26 mouse cellular contexts compared by ENCODE assay signal in the genomic region with DNA sequence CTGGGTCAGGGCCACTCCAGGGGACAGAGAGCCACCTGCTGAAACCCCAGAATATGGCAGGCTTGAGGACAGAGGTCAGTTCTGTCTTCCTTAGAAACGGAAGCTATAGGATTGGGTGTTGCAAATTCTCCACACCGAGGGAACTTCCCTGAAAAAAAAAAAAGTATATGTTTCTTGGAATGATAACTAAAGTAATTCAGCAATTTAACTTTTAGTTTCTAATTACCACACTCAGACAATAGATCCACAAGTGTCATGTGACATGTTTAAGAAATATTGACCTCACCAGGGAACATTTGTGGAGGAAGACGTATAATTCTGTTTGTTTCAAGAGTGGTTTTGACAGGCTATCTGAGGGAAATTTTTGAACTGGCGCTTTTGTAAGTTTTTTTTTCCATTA. TPM values are rescaled to one million over a fixed set of nuclear protein-coding genes. Genes with fewer than 3 reads are reported as not detected.
"Had no signal": no experiment of that assay in that cellular context is flagged by ENCODE, and none has a peak within 500 bp of the region (broad histone marks: within the 10 kb centered on the region; RNA-seq: fewer than 3 reads in every experiment).

No protein-coding gene starts in this region.

- H3K4me2 ChIP-seq: heart, embryonic 12.5 days; hindbrain, embryonic 12.5 days; hindbrain, embryonic 14.5 days; intestine, embryonic 15.5 days; limb, embryonic 12.5 days; liver, embryonic 11.5 days; liver, embryonic 13.5 days had no signal

- H3K27ac ChIP-seq: gastrocnemius, adult 2 months; heart, embryonic 10.5 days; hindbrain, embryonic 10.5 days; hindbrain, embryonic 12.5 days; hindbrain, embryonic 14.5 days; intestine, embryonic 15.5 days; layer of hippocampus, adult 2 months; left cerebral cortex, adult 2 months; limb, embryonic 10.5 days; limb, embryonic 12.5 days; liver, embryonic 13.5 days had no signal

- DNase-seq: gastrocnemius, adult 2 months; gastrocnemius, postnatal 10 days; gastrocnemius, postnatal 25 days; heart, adult 18-20 months; heart, postnatal 10 days; heart, postnatal 4 days; kidney, adult 18-20 months; kidney, adult 8-10 months; kidney, postnatal 10 days; kidney, postnatal 25 days; kidney, postnatal 4 days; liver; liver, embryonic 13.5 days had no signal

- H3K9ac ChIP-seq: heart, embryonic 12.5 days; hindbrain, embryonic 12.5 days; hindbrain, embryonic 14.5 days; intestine, embryonic 15.5 days; limb, embryonic 12.5 days; liver, embryonic 13.5 days had no signal

- H3K36me3 ChIP-seq: heart, embryonic 10.5 days; heart, embryonic 12.5 days; hindbrain, embryonic 10.5 days; hindbrain, embryonic 12.5 days; intestine, embryonic 15.5 days; limb, embryonic 10.5 days; limb, embryonic 12.5 days; liver, embryonic 13.5 days had no signal

- ATAC-seq: hindbrain, embryonic 16.5 days; inflammation-experienced regulatory T-cells, adult 6 months; intestine, embryonic 15.5 days had no signal

- H3K4me3 ChIP-seq: gastrocnemius, adult 2 months; heart, embryonic 10.5 days; heart, embryonic 12.5 days; hindbrain, embryonic 10.5 days; hindbrain, embryonic 12.5 days; intestine, embryonic 15.5 days; layer of hippocampus, adult 2 months; left cerebral cortex, adult 2 months; limb, embryonic 10.5 days; limb, embryonic 12.5 days; liver, embryonic 13.5 days had no signal

- H3K9me3 ChIP-seq: heart, embryonic 10.5 days; heart, embryonic 12.5 days; hindbrain, embryonic 10.5 days; hindbrain, embryonic 12.5 days; intestine, embryonic 15.5 days; limb, embryonic 10.5 days; limb, embryonic 12.5 days; liver, embryonic 13.5 days had no signal

- H3K4me1 ChIP-seq: heart, embryonic 12.5 days; intestine, embryonic 15.5 days had no signal

- H3K27me3 ChIP-seq: heart, embryonic 12.5 days; hindbrain, embryonic 12.5 days; intestine, embryonic 15.5 days; limb, embryonic 12.5 days; liver, embryonic 13.5 days had no signal

RNA-seq across cellular contexts. Expression of a gene that starts 43.9 kb away (rescaled TPM):
- total RNA-seq: gastrocnemius, adult 2 months; gastrocnemius, postnatal 25 days had no signal
